Mouse (Mus musculus) heart, embryonic 14.5 days (tissue): ENCODE measurements around the gene Trak1. TPM values are rescaled to one million over a fixed set of nuclear protein-coding genes. Genes with fewer than 3 reads are reported as not detected.
A peak's percentile ranks its signal among the peaks of the same experiment; 100 is the strongest.
"Not testable (repeated sequence)": the region's sequence is repeated elsewhere in the genome, so short reads cannot be mapped to it uniquely, and the experiment has no call there.

Source experiments
- ATAC-seq: fragments of 200-750 bp; cut with Nextera tagmentation; 2 replicates; pipeline ENCODE4 v1.8.0; 2017; ENCODE audit warnings: low read depth, moderate TSS enrichment; ENCODE audit not compliant: insufficient number of reproducible peaks, insufficient read depth, low FRiP score
- H3K27ac ChIP-seq, 2 experiments: fragments of 200-500 bp in 1 of 2; fragments of 300-500 bp in 1 of 2; sonication (generic) in 1 of 2; replicated peaks in 1 of 2; 2 replicates each; pipeline ENCODE4 v1.5.1; 2012 to 2014; ENCODE audit warnings: low read depth in 2 of 2, low read length in 2 of 2, control low read depth in 1 of 2, mild to moderate bottlenecking in 1 of 2, mixed read lengths in 1 of 2; ENCODE audit not compliant: control insufficient read depth in 1 of 2, insufficient read depth in 1 of 2
- H3K27me3 ChIP-seq: fragments of 300-500 bp; sonication (generic); 2 replicates; pipeline ENCODE4 v1.6.1; 2014; ENCODE audit warnings: mild to moderate bottlenecking, low read length, control low read depth; ENCODE audit not compliant: control insufficient read depth, insufficient read depth
- H3K36me3 ChIP-seq: fragments of 300-500 bp; sonication (generic); 2 replicates; pipeline ENCODE4 v1.6.1; 2014; ENCODE audit warnings: mild to moderate bottlenecking, control low read depth, low read length, mixed read lengths; ENCODE audit not compliant: control insufficient read depth, insufficient read depth
- H3K4me1 ChIP-seq, 2 experiments: fragments of 200-500 bp in 1 of 2; fragments of 300-500 bp in 1 of 2; sonication (generic) in 1 of 2; 2 replicates each; pipeline ENCODE4 v1.6.1; 2012 to 2014; ENCODE audit warnings: low read length in 2 of 2, control low read depth in 1 of 2, mixed read lengths in 1 of 2; ENCODE audit not compliant: control insufficient read depth in 2 of 2, insufficient read depth in 2 of 2
- H3K4me2 ChIP-seq: fragments of 300-500 bp; sonication (generic); 2 replicates; pipeline ENCODE4 v1.6.1; 2014; ENCODE audit warnings: mild to moderate bottlenecking, low read length
- H3K4me3 ChIP-seq, 2 experiments: fragments of 200-500 bp in 1 of 2; fragments of 300-500 bp in 1 of 2; sonication (generic) in 1 of 2; 2 replicates each; pipeline ENCODE4 v1.5.1; 2012 to 2014; ENCODE audit warnings: low read length in 2 of 2, mild to moderate bottlenecking in 2 of 2, control low read depth in 1 of 2, low read depth in 1 of 2, moderate library complexity in 1 of 2; ENCODE audit not compliant: control insufficient read depth in 1 of 2, insufficient read depth in 1 of 2
- H3K9ac ChIP-seq: fragments of 300-500 bp; sonication (generic); 2 replicates; pipeline ENCODE4 v1.6.1; 2014; ENCODE audit warnings: mild to moderate bottlenecking, low read length
- H3K9me3 ChIP-seq: fragments of 300-500 bp; sonication (generic); 2 replicates; pipeline ENCODE4 v1.6.1; 2016; ENCODE audit warnings: low read length, control low read depth; ENCODE audit not compliant: control insufficient read depth
- WGBS: fragments of 180-500 bp; shearing (Covaris S2); extraction: QIAGEN DNeasy Blood & Tissue Kit; methylation state at CpG from one replicate; pipeline ENCODE4 v1.1.7; 2014; 5-methylcytosine and 5-hydroxymethylcytosine counted together
- polyA plus RNA-seq: library from polyadenylated mRNA; unstranded; fragments of >200 nt; fragmentation: Nextera tagmentation; extraction: Ambion mirVana; gene quantifications from 2 replicates; pipeline ENCODE4 v1.2.1, GENCODE M21; 2014

Trak1 gene
- polyA plus RNA-seq, 1 experiment from 2014 or later: 41.3 TPM

DNA sequence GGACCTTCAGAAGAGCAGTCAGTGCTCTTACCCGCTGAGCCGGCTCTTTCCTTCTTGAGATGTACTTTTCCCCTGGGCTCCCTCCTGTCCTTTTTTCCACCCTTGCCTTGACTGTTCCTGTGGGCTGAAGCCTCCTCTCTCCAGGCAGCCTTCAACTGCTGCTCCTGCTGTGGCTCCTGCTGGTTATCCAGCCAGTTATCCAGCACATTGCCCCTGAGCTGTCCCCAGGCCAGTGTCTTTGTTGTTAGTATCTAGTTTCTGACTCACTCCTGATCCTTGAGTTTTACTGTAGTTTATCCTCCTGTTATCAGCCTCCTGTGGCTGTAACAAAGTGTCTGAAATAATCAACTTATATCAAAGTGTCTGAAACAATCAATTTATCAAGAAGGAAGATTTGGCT is 23.8 kb downstream of the Trak1 start:
- peaks cover 23 to 40% of the 10 kb centered on the region in 2 experiments for H3K4me1 ChIP-seq
- no peak overlapping the region for H3K4me2 ChIP-seq
- no peak for ATAC-seq
- 0 out of 4 replicates have a peak overlapping the region, but pooled peaks of 1 of the 2 experiments have one; percentile 41 for H3K27ac ChIP-seq
- H3K4me3 ChIP-seq: no peak overlapping the region
- no peak overlapping the region for H3K9ac ChIP-seq
- 85% methylated on average over 2 of the region's 2 CpGs for WGBS
- H3K27me3 ChIP-seq: no peaks in the 10 kb centered on the region
- no peaks in the 10 kb centered on the region for H3K9me3 ChIP-seq
- peaks cover 11% of the 10 kb centered on the region; the same call in 1 of the 2 replicates for H3K36me3 ChIP-seq

- Histone ChIP-seq H3K9ac (no peak overlapping the region), H3K4me3 (no peak overlapping the region), H3K27me3 (no peaks in the 10 kb centered on the region), H3K27ac (peak overlapping the region; percentile 9 to 26; a peak in 3 of 4 replicates), H3K36me3 (peaks cover 11% of the 10 kb centered on the region; the same call in 1 of the 2 replicates), H3K4me1 (peaks cover 16 to 31% of the 10 kb centered on the region in 2 experiments), H3K4me2 (no peak overlapping the region), H3K9me3 (no peaks in the 10 kb centered on the region)
- WGBS: 60% methylated on average over 14 of the region's 14 CpGs
- ATAC-seq: no peak
Observed at GRCm38 (mm10) chr9:121322034-121322433, 24.7 kb downstream of the Trak1 start.

- H3K9ac ChIP-seq: peak overlapping the region; percentile 65; the same call in 1 of the 2 replicates
- not testable (repeated sequence) for H3K4me2 ChIP-seq, ATAC-seq, H3K27me3 ChIP-seq, H3K9me3 ChIP-seq, H3K36me3 ChIP-seq, H3K4me3 ChIP-seq
- peak overlapping the region; percentile 94 to 95 for H3K27ac ChIP-seq
- WGBS: 93% methylated on average over 16 of the region's 21 CpGs
- H3K4me1 ChIP-seq: peaks cover 33 to 46% of the 10 kb centered on the region in 2 experiments
Observed at GRCm38 (mm10) chr9:121328342-121328741, 31.0 kb downstream of the Trak1 start.

DNA sequence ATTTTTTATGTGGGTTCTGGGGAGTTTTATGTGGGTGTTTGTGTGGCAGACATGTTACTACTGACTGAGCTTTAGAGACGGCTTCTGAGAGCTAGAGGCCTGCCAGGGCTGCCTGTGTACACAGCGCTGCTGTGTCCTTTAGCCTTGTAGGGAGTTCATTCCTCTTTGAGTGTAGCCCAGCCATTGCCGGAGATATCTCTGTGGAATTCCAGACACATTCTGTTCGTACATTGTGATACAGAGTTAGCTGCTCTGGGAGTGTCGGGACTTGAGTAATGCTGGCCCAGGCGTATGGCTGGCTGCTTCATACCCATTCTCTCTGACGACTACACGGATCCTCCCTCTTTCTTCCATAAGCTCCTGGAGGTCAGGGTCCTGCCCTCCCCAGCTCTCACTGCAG is 31.9 kb downstream of the Trak1 start:
- Histone ChIP-seq H3K9ac (peak overlapping the region; percentile 65), H3K36me3 (peaks cover 5% of the 10 kb centered on the region; the same call in 1 of the 2 replicates), H3K4me2 (peak overlapping the region; percentile 40), H3K9me3 (no peaks in the 10 kb centered on the region), H3K4me3 (no peak overlapping the region), H3K27ac (peak overlapping the region; percentile 94 to 95), H3K4me1 (peaks cover 40 to 54% of the 10 kb centered on the region in 2 experiments), H3K27me3 (no peaks in the 10 kb centered on the region)
- 25% methylated on average over 8 of the region's 8 CpGs for WGBS
- ATAC-seq: peak; percentile 83

GRCm38 (mm10) chr9:121330065-121330464 is 32.8 kb downstream of the Trak1 start:
- H3K4me1 ChIP-seq: peaks cover 48 to 63% of the 10 kb centered on the region in 2 experiments
- H3K27ac ChIP-seq: peak overlapping the region; percentile 94 to 95
- H3K4me3 ChIP-seq: no peak overlapping the region

DNA sequence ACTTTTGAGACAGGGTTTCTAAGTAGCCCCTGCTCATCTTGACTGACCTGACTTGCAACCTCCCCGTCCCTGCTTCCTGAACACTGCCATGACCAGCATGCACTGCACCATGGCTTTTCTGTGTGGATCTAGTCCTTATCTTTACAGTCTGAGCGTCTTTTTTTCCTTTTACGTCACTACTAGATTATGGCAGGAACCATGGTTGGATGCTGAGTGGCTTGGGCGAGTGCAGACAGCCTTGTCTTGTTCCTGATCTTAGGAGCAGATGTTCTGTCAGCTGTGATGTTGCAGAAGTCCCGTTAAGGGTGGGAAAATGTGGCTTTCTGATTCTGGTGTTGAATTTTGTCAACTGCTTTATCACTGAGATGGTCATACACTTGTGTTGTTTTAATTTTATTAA is 34.1 kb downstream of the Trak1 start:
- Histone ChIP-seq H3K4me2 (peak overlapping the region; percentile 49), H3K4me3 (no peak overlapping the region), H3K9me3 (no peaks in the 10 kb centered on the region), H3K4me1 (peaks cover 55 to 76% of the 10 kb centered on the region in 2 experiments), H3K27ac (peak overlapping the region; percentile 94 to 97), H3K36me3 (peaks cover 5% of the 10 kb centered on the region; the same call in 1 of the 2 replicates), H3K9ac (peak overlapping the region; percentile 54), H3K27me3 (no peaks in the 10 kb centered on the region)
- WGBS: 7% methylated on average over 5 of the region's 5 CpGs
- ATAC-seq: no peak

More at GRCm38 (mm10) chr9:121330065-121330464, 32.8 kb downstream of the Trak1 start:
- Histone ChIP-seq H3K27me3 (no peaks in the 10 kb centered on the region), H3K9me3 (no peaks in the 10 kb centered on the region), H3K9ac (peak overlapping the region; percentile 60), H3K4me2 (no peak overlapping the region), H3K36me3 (peaks cover 5% of the 10 kb centered on the region; the same call in 1 of the 2 replicates)
- WGBS: 88% methylated on average over 5 of the region's 5 CpGs
- no peak for ATAC-seq

- peaks cover 5% of the 10 kb centered on the region; the same call in 1 of the 2 replicates for H3K36me3 ChIP-seq
- no peaks in the 10 kb centered on the region for H3K27me3 ChIP-seq
- H3K4me2 ChIP-seq: peak overlapping the region; percentile 49
- peak overlapping the region; percentile 94 to 97 for H3K27ac ChIP-seq
- H3K4me1 ChIP-seq: peaks cover 60 to 82% of the 10 kb centered on the region in 2 experiments
- under 1% methylated on average over 8 of the region's 8 CpGs for WGBS
- H3K9me3 ChIP-seq: no peaks in the 10 kb centered on the region
- ATAC-seq: peak; percentile 50
- peak overlapping the region; percentile 54 for H3K9ac ChIP-seq
- H3K4me3 ChIP-seq: 0 out of 4 replicates have a peak overlapping the region, but pooled peaks of 1 of the 2 experiments have one; percentile 4
Observed at GRCm38 (mm10) chr9:121331878-121332630, 34.8 kb downstream of the Trak1 start.
